Mouse (Mus musculus): Measurements from ENCODE around the gene Ythdc1.

DNA sequence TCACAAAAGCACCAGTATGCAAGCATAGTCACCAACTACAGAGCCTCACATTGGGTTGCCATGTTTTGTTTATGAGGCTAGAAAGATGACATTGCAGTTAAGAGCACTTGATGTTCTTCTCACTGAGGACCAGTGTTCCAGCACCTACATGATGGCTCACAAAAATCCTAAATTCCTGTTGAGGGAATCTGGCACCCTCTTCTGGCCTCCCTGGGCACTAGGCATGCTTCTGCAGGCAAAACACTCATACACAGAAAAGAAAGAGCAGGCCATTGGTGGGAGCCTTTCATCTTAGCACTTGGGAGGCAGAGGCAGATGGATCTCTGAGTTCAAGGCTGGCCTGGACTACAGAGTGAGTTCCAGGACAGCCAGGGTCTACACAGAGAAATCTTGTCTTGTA is 33.0 kb upstream of the Ythdc1 start:
- TF ChIP-seq CTCF (IDR thresholded peaks at IDR 0.05; ENCODE audit: borderline replicate concordance, insufficient read depth, low read length) (no peak), POLR2A (IDR thresholded peaks at IDR 0.05; ENCODE audit: low read depth, low read length) (no peak)
